Mouse (Mus musculus) forebrain, postnatal 0 days (tissue): ENCODE results near the gene Pim1. TPM values are rescaled to one million over a fixed set of nuclear protein-coding genes. Genes with fewer than 3 reads are reported as not detected.

Source experiments
- ATAC-seq: fragments of 200-750 bp; cut with Nextera tagmentation; 2 replicates; pipeline ENCODE4 v1.8.0; 2017; ENCODE audit warnings: mild to moderate bottlenecking, moderate library complexity
- DNase-seq: peaks from one replicate; pipeline ENCODE4 v3.0.0-alpha.2; 2015
- H3K27ac ChIP-seq: fragments of 300-500 bp; sonication (generic); 2 replicates; pipeline ENCODE4 v1.5.1; 2014; ENCODE audit warnings: low read depth, mild to moderate bottlenecking, antibody characterized with exemption, low read length, moderate library complexity, mixed read lengths
- H3K27me3 ChIP-seq: fragments of 300-500 bp; sonication (generic); 2 replicates; pipeline ENCODE4 v1.6.1; 2014; ENCODE audit warnings: mild to moderate bottlenecking, low read length, mixed read lengths; ENCODE audit not compliant: insufficient read depth
- H3K36me3 ChIP-seq: fragments of 300-500 bp; sonication (generic); 2 replicates; pipeline ENCODE4 v1.6.1; 2014; ENCODE audit warnings: mild to moderate bottlenecking, moderate library complexity; ENCODE audit not compliant: insufficient read depth
- H3K4me1 ChIP-seq: fragments of 300-500 bp; sonication (generic); 2 replicates; pipeline ENCODE4 v1.6.1; 2014; ENCODE audit warnings: antibody characterized with exemption; ENCODE audit not compliant: insufficient read depth
- H3K4me2 ChIP-seq: fragments of 300-500 bp; sonication (generic); 2 replicates; pipeline ENCODE4 v1.6.1; 2014; ENCODE audit warnings: low read depth, mild to moderate bottlenecking, moderate library complexity
- H3K4me3 ChIP-seq: fragments of 300-500 bp; sonication (generic); 2 replicates; pipeline ENCODE4 v1.5.1; 2014; ENCODE audit warnings: low read depth, low read length, mixed read lengths
- H3K9ac ChIP-seq: fragments of 300-500 bp; sonication (generic); 2 replicates; pipeline ENCODE4 v1.6.1; 2014; ENCODE audit warnings: mild to moderate bottlenecking
- H3K9me3 ChIP-seq: fragments of 300-500 bp; sonication (generic); 2 replicates; pipeline ENCODE4 v1.6.1; 2016; ENCODE audit warnings: low read length
- CTCF ChIP-seq: sonication (generic); IDR thresholded peaks from 2 replicates; pipeline ENCODE4 v1.5.1; 2016; ENCODE audit warnings: antibody characterized with exemption, control low read depth, low read depth
- WGBS: fragments of 180-500 bp; shearing (Covaris S2); extraction: QIAGEN DNeasy Blood & Tissue Kit; methylation state at CpG from one replicate; pipeline ENCODE4 v1.1.7; 2014; 5-methylcytosine and 5-hydroxymethylcytosine counted together
- polyA plus RNA-seq: library from polyadenylated mRNA; unstranded; fragments of >200 nt; fragmentation: Nextera tagmentation; extraction: Ambion mirVana; gene quantifications from 2 replicates; pipeline ENCODE4 v1.2.1, GENCODE M21; 2015
- total RNA-seq: library from RNA; depleted of rRNA; stranded (reverse); fragments of >200 nt; gene quantifications from 2 replicates; pipeline ENCODE4 v1.2.3, GENCODE M21; 2014

Pim1 gene
- total and polyA plus RNA-seq, 2 experiments from 2014 or later: 10.3 to 14.6 TPM

DNA sequence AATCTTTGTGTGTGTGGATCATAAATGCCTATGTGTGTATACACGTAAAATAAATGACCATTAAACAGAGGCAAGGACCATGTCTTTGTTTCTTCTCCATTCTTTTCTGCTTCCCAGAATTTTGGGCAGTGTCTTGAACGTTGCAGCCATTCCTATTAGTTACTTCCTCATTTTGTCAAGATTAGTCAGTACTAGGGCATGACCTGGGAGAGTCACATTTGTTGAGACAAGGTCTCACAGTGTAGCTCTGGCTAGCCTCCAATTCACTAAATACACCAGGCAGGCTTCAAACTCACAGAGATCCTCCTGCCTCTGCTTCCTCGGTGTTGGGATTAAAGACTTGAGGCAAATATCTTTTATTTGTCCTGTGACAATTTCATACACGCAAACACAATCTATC, 12.3 kb upstream of the Pim1 start:
- no peak for TF ChIP-seq CTCF
- 88% methylated on average over 4 of the region's 4 CpGs for WGBS
- Histone ChIP-seq H3K9me3 (no peaks in the 10 kb centered on the region), H3K4me2 (no peak overlapping the region), H3K36me3 (no peaks in the 10 kb centered on the region), H3K4me1 (no peaks in the 10 kb centered on the region), H3K27ac (no peak overlapping the region), H3K27me3 (no peaks in the 10 kb centered on the region), H3K4me3 (no peak overlapping the region), H3K9ac (no peak overlapping the region)
- ATAC-seq: no peak
- no peak for DNase-seq

DNA sequence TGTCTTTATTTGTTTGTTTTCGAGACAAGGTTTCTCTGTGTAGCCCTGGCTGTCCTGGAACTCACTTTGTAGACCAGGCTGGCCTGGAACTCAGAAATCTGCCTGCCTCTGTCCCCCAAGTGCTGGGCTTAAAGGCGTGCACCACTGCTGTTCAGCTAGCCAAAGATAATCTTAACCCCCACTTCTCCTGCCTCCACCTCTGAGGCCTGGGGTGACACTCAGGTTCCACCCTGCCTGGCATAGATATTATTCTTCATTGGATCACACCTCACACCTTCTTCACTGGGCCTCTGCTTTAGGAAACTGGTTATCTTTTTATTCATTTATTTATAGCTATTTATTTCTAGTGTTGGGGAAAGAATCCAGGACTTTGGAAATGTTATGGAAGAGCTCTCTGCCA, 10.3 kb upstream of the Pim1 start:
- Histone ChIP-seq H3K27me3 (no peaks in the 10 kb centered on the region), H3K36me3 (no peaks in the 10 kb centered on the region), H3K4me1 (no peaks in the 10 kb centered on the region), H3K4me3 (no peak overlapping the region), H3K9ac (no peak overlapping the region), H3K27ac (no peak overlapping the region), H3K4me2 (no peak overlapping the region), H3K9me3 (no peaks in the 10 kb centered on the region)
- no peak for DNase-seq
- 87% methylated on average over 2 of the region's 2 CpGs for WGBS
- TF ChIP-seq CTCF: no peak
- no peak for ATAC-seq

- no peaks in the 10 kb centered on the region for H3K4me1 ChIP-seq
- H3K27ac ChIP-seq: no peak overlapping the region
- no peak overlapping the region for H3K4me2 ChIP-seq
- H3K27me3 ChIP-seq: no peaks in the 10 kb centered on the region
- DNase-seq (no peak), ATAC-seq (no peak)
- no peaks in the 10 kb centered on the region for H3K36me3 ChIP-seq
- no peaks in the 10 kb centered on the region for H3K9me3 ChIP-seq
- WGBS: 95% methylated on average over 7 of the region's 7 CpGs
- TF ChIP-seq CTCF: no peak
- H3K4me3 ChIP-seq: no peak overlapping the region
- H3K9ac ChIP-seq: no peak overlapping the region
Observed at GRCm38 (mm10) chr17:29482632-29483031, 7.9 kb upstream of the Pim1 start.

DNA sequence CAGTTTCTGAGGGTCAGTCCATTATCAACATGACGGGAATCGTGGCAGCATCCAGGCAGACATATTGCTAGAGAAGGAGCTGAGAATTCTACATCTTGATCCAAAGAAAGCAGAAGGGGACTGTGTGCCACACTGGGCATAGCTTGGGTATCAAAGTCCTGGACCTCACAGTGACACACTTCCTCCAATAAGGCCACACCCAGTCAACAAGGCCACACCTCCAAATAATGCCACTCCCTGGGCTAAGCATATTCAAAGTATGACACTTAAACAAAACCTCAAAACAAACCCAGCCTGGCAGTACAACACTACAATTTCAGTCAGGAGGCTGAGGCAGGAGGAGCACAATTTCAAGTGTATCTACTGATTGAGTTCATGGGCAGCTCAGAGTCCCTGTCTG, 7.3 kb upstream of the Pim1 start:
- Histone ChIP-seq H3K27me3 (no peaks in the 10 kb centered on the region), H3K4me1 (no peaks in the 10 kb centered on the region), H3K4me3 (no peak overlapping the region), H3K27ac (no peak overlapping the region), H3K9me3 (no peaks in the 10 kb centered on the region), H3K36me3 (no peaks in the 10 kb centered on the region), H3K4me2 (no peak overlapping the region), H3K9ac (no peak overlapping the region)
- whole genome bisulfite sequencing: 97% methylated on average over 2 of the region's 2 CpGs
- ATAC-seq (no peak), DNase-seq (no peak)
- no peak for TF ChIP-seq CTCF

- no peak overlapping the region for H3K4me3 ChIP-seq
- H3K36me3 ChIP-seq: no peaks in the 10 kb centered on the region
- H3K27ac ChIP-seq: no peak overlapping the region
- no peak overlapping the region for H3K4me2 ChIP-seq
- H3K9ac ChIP-seq: no peak overlapping the region
- no peaks in the 10 kb centered on the region for H3K9me3 ChIP-seq
- no peak for DNase-seq
- no peak for ATAC-seq
- no peaks in the 10 kb centered on the region for H3K27me3 ChIP-seq
- 71% methylated on average over 2 of the region's 2 CpGs for WGBS
- no peaks in the 10 kb centered on the region for H3K4me1 ChIP-seq
- TF ChIP-seq CTCF: no peak
Observed at GRCm38 (mm10) chr17:29484431-29484830, 6.1 kb upstream of the Pim1 start.

DNA sequence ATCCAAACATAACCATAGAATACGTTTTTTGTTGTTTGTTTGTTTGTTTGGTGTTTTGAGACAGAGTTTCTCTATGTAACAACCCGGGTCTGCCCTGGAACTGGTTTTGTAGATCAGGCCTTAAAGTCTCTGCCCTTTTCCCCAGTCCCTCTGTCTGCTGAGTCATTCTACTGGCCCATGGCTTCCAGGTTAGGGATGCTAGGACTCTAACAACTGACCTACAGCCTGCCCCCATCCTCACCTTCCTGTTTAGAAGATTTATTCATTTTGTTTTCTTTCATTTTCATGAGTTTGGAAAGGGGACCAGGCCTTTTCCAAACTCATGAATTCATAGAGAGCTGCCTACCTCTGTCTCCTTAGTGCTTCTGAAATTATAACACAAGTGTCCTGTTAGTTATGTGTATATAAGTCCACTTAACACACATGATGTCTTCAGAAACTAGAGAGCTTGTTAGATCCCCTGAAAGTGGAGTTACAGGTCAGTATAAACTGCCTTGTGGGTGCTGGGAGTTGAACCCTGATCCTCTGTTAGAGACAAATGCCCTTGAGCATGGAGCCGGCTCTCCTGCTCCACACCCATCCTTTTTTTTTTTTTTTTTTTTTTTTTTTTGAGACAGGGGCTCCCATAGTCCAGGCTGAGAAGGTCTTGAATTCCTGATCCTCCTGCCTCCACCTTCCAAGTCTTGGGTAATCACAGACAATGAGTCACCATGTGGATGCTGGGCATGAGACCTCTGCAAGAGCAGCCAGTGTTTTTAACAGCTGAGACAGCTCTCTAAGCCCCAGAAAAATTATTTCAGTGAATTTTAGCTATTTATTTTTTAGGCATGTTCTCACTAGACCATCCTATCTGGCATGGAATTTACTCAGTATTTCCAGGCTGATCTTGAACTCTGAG, 5.0 kb upstream of the Pim1 start:
- Histone ChIP-seq H3K9me3 (no peaks in the 10 kb centered on the region), H3K4me3 (no peak overlapping the region), H3K9ac (no peak overlapping the region), H3K4me1 (no peaks in the 10 kb centered on the region), H3K27me3 (no peaks in the 10 kb centered on the region), H3K27ac (no peak overlapping the region), H3K4me2 (no peak overlapping the region), H3K36me3 (no peaks in the 10 kb centered on the region)
- 82% methylated on average over 3 of the region's 3 CpGs for WGBS
- ATAC-seq (no peak), DNase-seq (no peak)
- TF ChIP-seq CTCF: no peak

GRCm38 (mm10) chr17:29488257-29488977, 2.1 kb upstream of the Pim1 start:
- no peak for TF ChIP-seq CTCF
- ATAC-seq: no peak
- Histone ChIP-seq H3K4me1 (no peaks in the 10 kb centered on the region), H3K27ac (no peak overlapping the region), H3K36me3 (no peaks in the 10 kb centered on the region), H3K9ac (no peak overlapping the region), H3K4me3 (no peak overlapping the region), H3K4me2 (no peak overlapping the region; the same call in 1 of the 2 replicates), H3K27me3 (no peaks in the 10 kb centered on the region), H3K9me3 (no peaks in the 10 kb centered on the region)
- WGBS: 84% methylated on average over 8 of the region's 8 CpGs
- no peak for DNase-seq
